Mouse (Mus musculus) CH12.LX (cell line): ENCODE data around the gene Syt1. TPM values are rescaled to one million over a fixed set of nuclear protein-coding genes. Genes with fewer than 3 reads are reported as not detected.

Experiments used
- DNase-seq: peaks from one replicate; pipeline ENCODE4 v3.0.0-alpha.2; 2013; ENCODE audit errors: extremely low read depth
- H3K27ac ChIP-seq: 2 replicates; pipeline ENCODE4 v1.5.1; 2012; ENCODE audit warnings: low read depth, mild to moderate bottlenecking, control low read depth, moderate library complexity; ENCODE audit not compliant: insufficient read depth
- H3K27me3 ChIP-seq: replicated peaks from 2 replicates; pipeline ENCODE3; 2012; ENCODE audit warnings: inconsistent platforms
- H3K36me3 ChIP-seq, 2 experiments: replicated peaks in 1 of 2; 2 replicates each; pipeline versions ENCODE3 to v1.6.1; 2012; ENCODE audit warnings: inconsistent platforms in 1 of 2, low read length in 1 of 2, mild to moderate bottlenecking in 1 of 2, mixed read lengths in 1 of 2, moderate library complexity in 1 of 2; ENCODE audit not compliant: control insufficient read depth in 1 of 2, insufficient read depth in 1 of 2
- H3K4me1 ChIP-seq, 2 experiments: 2 replicates each; pipeline ENCODE4 v1.6.1; 2012; ENCODE audit warnings: inconsistent platforms in 1 of 2, moderate library complexity in 1 of 2; ENCODE audit not compliant: insufficient read depth in 2 of 2, control insufficient read depth in 1 of 2
- H3K4me2 ChIP-seq: 2 replicates; pipeline ENCODE4 v1.6.1; 2012; ENCODE audit warnings: low read depth, mild to moderate bottlenecking, control low read depth; ENCODE audit not compliant: poor library complexity, insufficient read depth, severe bottlenecking
- H3K4me3 ChIP-seq, 3 experiments: fragments of 150-350 bp in 1 of 3; sonication (generic) in 1 of 3; replicated peaks in 1 of 3; 2 replicates each; pipeline versions ENCODE3 to v1.5.1; 2011 to 2012; ENCODE audit warnings: low read depth in 2 of 3, low read length in 2 of 3, mild to moderate bottlenecking in 2 of 3, moderate library complexity in 2 of 3, control low read depth in 1 of 3, improper control_type of control experiment in 1 of 3, inconsistent platforms in 1 of 3, mixed read lengths in 1 of 3; ENCODE audit not compliant: poor library complexity in 1 of 3
- H3K79me2 ChIP-seq: replicated peaks from 2 replicates; pipeline ENCODE4 v1.6.1; 2012; ENCODE audit warnings: mild to moderate bottlenecking, moderate library complexity; ENCODE audit not compliant: control insufficient read depth, poor library complexity, insufficient read depth, severe bottlenecking; ENCODE audit errors: extremely low read depth
- H3K9ac ChIP-seq: 2 replicates; pipeline ENCODE4 v1.6.1; 2012; ENCODE audit warnings: low read depth, mild to moderate bottlenecking, control low read depth, moderate library complexity; ENCODE audit not compliant: insufficient read depth
- H3K9me3 ChIP-seq: replicated peaks from 2 replicates; pipeline ENCODE3; 2012; ENCODE audit warnings: low read length, inconsistent platforms, mixed read lengths
- BHLHE40 ChIP-seq: IDR thresholded peaks from 2 replicates; pipeline ENCODE4 v1.6.1; 2011; ENCODE audit warnings: mild to moderate bottlenecking, low read depth, low read length, improper control_type of control experiment
- CHD1 ChIP-seq: IDR thresholded peaks from 2 replicates; pipeline ENCODE4 v1.6.1; 2012; ENCODE audit warnings: low read depth, low read length, improper control_type of control experiment, inconsistent platforms
- CHD2 ChIP-seq: IDR thresholded peaks from 2 replicates; pipeline ENCODE4 v1.6.1; 2011; ENCODE audit warnings: low read length, improper control_type of control experiment
- E2F4 ChIP-seq: IDR thresholded peaks from 2 replicates; pipeline ENCODE4 v1.6.1; 2011; ENCODE audit warnings: low read depth, low read length, improper control_type of control experiment; ENCODE audit not compliant: insufficient replicate concordance
- ETS1 ChIP-seq: conservative IDR thresholded peaks from 2 replicates; pipeline ENCODE4 v1.6.1; 2012; ENCODE audit warnings: low read depth, mild to moderate bottlenecking, inconsistent platforms, low read length, improper control_type of control experiment, moderate library complexity
- HCFC1 ChIP-seq: IDR thresholded peaks from 2 replicates; pipeline ENCODE4 v1.6.1; 2012; ENCODE audit warnings: low read depth, mild to moderate bottlenecking, inconsistent platforms, low read length, improper control_type of control experiment
- JUN ChIP-seq: IDR thresholded peaks from 2 replicates; pipeline ENCODE4 v1.6.1; 2011; ENCODE audit warnings: low read depth, mild to moderate bottlenecking, low read length, improper control_type of control experiment, moderate library complexity; ENCODE audit not compliant: insufficient read depth
- JUND ChIP-seq: conservative IDR thresholded peaks from 2 replicates; pipeline ENCODE4 v1.6.1; 2011; ENCODE audit warnings: low read depth, low read length, improper control_type of control experiment
- KAT2A ChIP-seq: IDR thresholded peaks from 2 replicates; pipeline ENCODE4 v1.6.1; 2012; ENCODE audit warnings: low read length, improper control_type of control experiment, inconsistent platforms; ENCODE audit not compliant: insufficient replicate concordance
- MAFK ChIP-seq: IDR thresholded peaks from 2 replicates; pipeline ENCODE4 v1.6.1; 2011; ENCODE audit warnings: low read length, improper control_type of control experiment; ENCODE audit not compliant: insufficient replicate concordance
- MAX ChIP-seq: IDR thresholded peaks from 2 replicates; pipeline ENCODE4 v1.6.1; 2011; ENCODE audit warnings: low read length, improper control_type of control experiment
- MEF2A ChIP-seq: IDR thresholded peaks from 2 replicates; pipeline ENCODE4 v1.6.1; 2014; ENCODE audit warnings: low read depth, mild to moderate bottlenecking, inconsistent platforms, low read length, improper control_type of control experiment, borderline replicate concordance
- NRF1 ChIP-seq: IDR thresholded peaks from 2 replicates; pipeline ENCODE4 v1.6.1; 2014; ENCODE audit warnings: low read depth, mild to moderate bottlenecking, inconsistent platforms, low read length, improper control_type of control experiment, moderate library complexity
- POLR2AphosphoS2 ChIP-seq: IDR thresholded peaks from 2 replicates; pipeline ENCODE4 v1.6.1; 2011; ENCODE audit warnings: low read depth, low read length, improper control_type of control experiment
- RCOR1 ChIP-seq: conservative IDR thresholded peaks from 2 replicates; pipeline ENCODE4 v1.6.1; 2012; ENCODE audit warnings: low read depth, mild to moderate bottlenecking, inconsistent platforms, low read length, improper control_type of control experiment
- SIN3A ChIP-seq: IDR thresholded peaks from 2 replicates; pipeline ENCODE4 v1.6.1; 2012; ENCODE audit warnings: low read length, improper control_type of control experiment, inconsistent platforms
- SMC3 ChIP-seq: IDR thresholded peaks from 2 replicates; pipeline ENCODE4 v1.6.1; 2011; ENCODE audit warnings: low read depth, low read length, improper control_type of control experiment
- TBP ChIP-seq: conservative IDR thresholded peaks from 2 replicates; pipeline ENCODE4 v1.6.1; 2011; ENCODE audit warnings: low read depth, low read length, improper control_type of control experiment
- TCF12 ChIP-seq: IDR thresholded peaks from 2 replicates; pipeline ENCODE4 v1.6.1; 2014; ENCODE audit warnings: low read depth, mild to moderate bottlenecking, inconsistent platforms, low read length, improper control_type of control experiment
- USF2 ChIP-seq: conservative IDR thresholded peaks from 2 replicates; pipeline ENCODE4 v1.6.1; 2011; ENCODE audit warnings: low read depth, low read length, improper control_type of control experiment
- ZKSCAN1 ChIP-seq: IDR thresholded peaks from 2 replicates; pipeline ENCODE4 v1.6.1; 2012; ENCODE audit warnings: low read depth, inconsistent platforms, low read length, improper control_type of control experiment, borderline replicate concordance
- ZMIZ1 ChIP-seq: IDR thresholded peaks from 2 replicates; pipeline ENCODE4 v1.6.1; 2012; ENCODE audit warnings: low read depth, mild to moderate bottlenecking, inconsistent platforms, low read length, improper control_type of control experiment
- ZNF384 ChIP-seq: IDR thresholded peaks from 2 replicates; pipeline ENCODE4 v1.6.1; 2012; ENCODE audit warnings: low read depth, low read length, improper control_type of control experiment, inconsistent platforms
- dilution Hi-C: fragments of 300-500 bp; cut with MboI; formaldehyde crosslinking; loops from 2 replicates; pipeline ENCODE4 v1.14.3; 2020; ENCODE audit warnings: low sequenced_read_pairs; ENCODE audit not compliant: extremely low pct_unique_long_range_greater_than_20kb, extremely low pct_ligation_motif_present
- in situ Hi-C: fragments of 300-500 bp; cut with MboI; formaldehyde crosslinking; loops from 3 replicates; pipeline ENCODE4 v1.14.3; 2019; ENCODE audit warnings: low sequenced_read_pairs, low pct_ligation_motif_present, low pct_unique_long_range_greater_than_20kb, mixed read lengths
- polyA plus RNA-seq: library from polyadenylated mRNA; unstranded; fragments of >175 nt; gene quantifications from 2 replicates; pipeline ENCODE4 v1.2.1, GENCODE M21; 2012; ENCODE audit warnings: low read depth; ENCODE audit not compliant: insufficient read length
- total RNA-seq, 2 experiments: library from RNA; depleted of rRNA; stranded (reverse); fragments of 300-350 nt in 1 of 2; fragments of >200 nt in 1 of 2; gene quantifications; 2 replicates each; pipeline ENCODE4 v1.2.3; 2012 to 2014

Gene Syt1
- total and polyA plus RNA-seq, 3 experiments, result not detected

GRCm38 (mm10) chr10:108519156-108519555 lies 491.6 kb downstream of the Syt1 start:
- Histone ChIP-seq H3K36me3 (no peaks in the 10 kb centered on the region), H3K27me3 (no peaks in the 10 kb centered on the region), H3K9me3 (no peaks in the 10 kb centered on the region), H3K79me2 (no peaks in the 10 kb centered on the region), H3K9ac (no peak overlapping the region), H3K4me3 (no peak overlapping the region), H3K4me1 (peaks cover 0 to 4% of the 10 kb centered on the region in 2 experiments; a peak in 2 of 4 replicates), H3K27ac (no peak overlapping the region), H3K4me2 (no peak overlapping the region)
- in situ Hi-C loops, result no loop called here
- no peak for DNase-seq
- dilution Hi-C loops, result no loop called here
- TF ChIP-seq SIN3A (no peak), KAT2A (no peak), ZMIZ1 (no peak), RCOR1 (no peak), BHLHE40 (no peak), TCF12 (no peak), E2F4 (no peak), ETS1 (no peak), MAFK (no peak), CHD2 (no peak), JUN (no peak), MAX (no peak)
- TF ChIP-seq, all 38 proteins: peak for 0

DNA sequence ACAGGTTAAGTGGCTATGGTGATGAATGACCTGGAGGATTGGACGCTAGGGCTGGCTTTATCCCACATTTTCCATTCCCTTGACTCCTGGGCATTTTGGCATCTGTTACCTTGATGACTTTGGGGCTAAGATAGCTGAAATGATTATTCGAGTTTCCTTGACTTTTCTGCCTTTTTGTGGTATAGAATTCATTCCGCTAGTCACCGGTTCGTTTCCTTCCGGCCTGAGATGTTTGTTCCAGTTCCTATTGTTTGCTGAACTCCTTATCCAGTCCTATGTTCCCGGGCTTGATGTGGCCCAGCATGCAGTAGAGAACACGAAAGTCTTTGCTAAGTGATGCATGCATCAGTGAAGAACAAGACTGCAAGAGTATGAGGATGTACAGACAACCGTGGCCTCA lies 493.7 kb downstream of the Syt1 start:
- Histone ChIP-seq H3K27ac (no peak overlapping the region), H3K9ac (no peak overlapping the region), H3K79me2 (no peaks in the 10 kb centered on the region), H3K9me3 (no peaks in the 10 kb centered on the region), H3K27me3 (no peaks in the 10 kb centered on the region), H3K4me3 (no peak overlapping the region), H3K36me3 (no peaks in the 10 kb centered on the region), H3K4me2 (no peak overlapping the region), H3K4me1 (no peaks in the 10 kb centered on the region)
- DNase-seq, result no peak
- in situ Hi-C loops (no loop called here), dilution Hi-C loops (no loop called here)
- TF ChIP-seq SMC3 (no peak), TBP (no peak), CHD1 (no peak), NRF1 (no peak), HCFC1 (no peak), JUND (no peak), MEF2A (no peak), ZNF384 (no peak), POLR2AphosphoS2 (no peak), MAFK (no peak), USF2 (no peak), MAX (no peak), ZKSCAN1 (no peak)
